Mouse (Mus musculus) intestine, postnatal 0 days (tissue): Measurements from ENCODE around the gene B3gnt8. TPM values are rescaled to one million over a fixed set of nuclear protein-coding genes. Genes with fewer than 3 reads are reported as not detected.

ENCODE experiments used
- ATAC-seq: fragments of 200-750 bp; cut with Nextera tagmentation; 2 replicates; pipeline ENCODE4 v1.8.0; 2017; ENCODE audit warnings: mild to moderate bottlenecking, moderate TSS enrichment, moderate library complexity
- H3K27ac ChIP-seq: fragments of 300-500 bp; sonication (generic); 2 replicates; pipeline ENCODE4 v1.5.1; 2014; ENCODE audit warnings: mild to moderate bottlenecking, low read depth, low read length, moderate library complexity
- H3K27me3 ChIP-seq: fragments of 300-500 bp; sonication (generic); replicated peaks from 2 replicates; pipeline ENCODE4 v1.6.1; 2014; ENCODE audit warnings: low read length, mixed read lengths; ENCODE audit not compliant: control insufficient read depth, insufficient read depth
- H3K36me3 ChIP-seq: fragments of 300-500 bp; sonication (generic); 2 replicates; pipeline ENCODE4 v1.6.1; 2014; ENCODE audit warnings: mild to moderate bottlenecking, moderate library complexity; ENCODE audit not compliant: control insufficient read depth, insufficient read depth
- H3K4me1 ChIP-seq: fragments of 300-500 bp; sonication (generic); replicated peaks from 2 replicates; pipeline ENCODE4 v1.6.1; 2014; ENCODE audit warnings: antibody characterized with exemption, low read length, mixed read lengths; ENCODE audit not compliant: control insufficient read depth, insufficient read depth
- H3K4me2 ChIP-seq: fragments of 300-500 bp; sonication (generic); replicated peaks from 2 replicates; pipeline ENCODE4 v1.6.1; 2014; ENCODE audit warnings: low read depth, mild to moderate bottlenecking, moderate library complexity
- H3K4me3 ChIP-seq: fragments of 300-500 bp; sonication (generic); 2 replicates; pipeline ENCODE4 v1.5.1; 2014; ENCODE audit warnings: low read depth, low read length
- H3K9ac ChIP-seq: fragments of 300-500 bp; sonication (generic); 2 replicates; pipeline ENCODE4 v1.6.1; 2014; ENCODE audit warnings: mild to moderate bottlenecking, low read depth, low read length
- H3K9me3 ChIP-seq: fragments of 300-500 bp; sonication (generic); 2 replicates; pipeline ENCODE4 v1.6.1; 2016; ENCODE audit warnings: mixed run types; ENCODE audit not compliant: control insufficient read depth
- CTCF ChIP-seq: sonication (generic); IDR thresholded peaks from 2 replicates; pipeline ENCODE4 v1.5.1; 2016; ENCODE audit warnings: low read depth, mild to moderate bottlenecking, control low read depth, antibody characterized with exemption, moderate library complexity
- WGBS: fragments of 180-500 bp; shearing (Covaris S2); extraction: QIAGEN DNeasy Blood & Tissue Kit; methylation state at CpG from one replicate; pipeline ENCODE4 v1.1.7; 2014; 5-methylcytosine and 5-hydroxymethylcytosine counted together
- polyA plus RNA-seq: library from polyadenylated mRNA; unstranded; fragments of >200 nt; fragmentation: Nextera tagmentation; extraction: Ambion mirVana; gene quantifications from 2 replicates; pipeline ENCODE4 v1.2.1, GENCODE M21; 2015

The B3gnt8 gene
- polyA plus RNA-seq, 1 experiment from 2014 or later = 3.4 TPM

GRCm38 (mm10) chr7:25669158-25669557 is 42.7 kb downstream of the B3gnt8 start:
- no peak for ATAC-seq
- no peak overlapping the region for H3K4me3 ChIP-seq
- peaks cover 41% of the 10 kb centered on the region; the same call in 1 of the 2 replicates for H3K36me3 ChIP-seq

GRCm38 (mm10) chr7:25669631-25670030 is 43.2 kb downstream of the B3gnt8 start:
- ATAC-seq = no peak
- 81% methylated on average over 9 of the region's 9 CpGs for WGBS
- H3K36me3 ChIP-seq = peaks cover 36% of the 10 kb centered on the region; the same call in 1 of the 2 replicates
- no peak for TF ChIP-seq CTCF
- H3K27ac ChIP-seq = no peak overlapping the region
- H3K27me3 ChIP-seq = peaks cover 5% of the 10 kb centered on the region
- H3K4me1 ChIP-seq = no peaks in the 10 kb centered on the region
- H3K9ac ChIP-seq = no peak overlapping the region
- H3K4me2 ChIP-seq = no peak overlapping the region
- H3K4me3 ChIP-seq = no peak overlapping the region
- H3K9me3 ChIP-seq = no peaks in the 10 kb centered on the region

More at GRCm38 (mm10) chr7:25669158-25669557, 42.7 kb downstream of the B3gnt8 start:
- Histone ChIP-seq H3K4me1 (no peaks in the 10 kb centered on the region), H3K9ac (no peak overlapping the region), H3K27me3 (peaks cover under 1% of the 10 kb centered on the region), H3K4me2 (no peak overlapping the region), H3K9me3 (no peaks in the 10 kb centered on the region), H3K27ac (no peak overlapping the region)
- TF ChIP-seq CTCF = no peak
- WGBS = 82% methylated on average over 10 of the region's 10 CpGs

- no peak overlapping the region for H3K4me2 ChIP-seq
- H3K36me3 ChIP-seq = peaks cover 33% of the 10 kb centered on the region; the same call in 1 of the 2 replicates
- TF ChIP-seq CTCF = no peak
- no peak overlapping the region for H3K9ac ChIP-seq
- no peak for ATAC-seq
- H3K4me3 ChIP-seq = no peak overlapping the region
- no peak overlapping the region for H3K27ac ChIP-seq
- 0 out of 2 replicates have a peak, but pooled peaks cover 3% of the 10 kb centered on the region for H3K4me1 ChIP-seq
- 91% methylated on average over 4 of the region's 4 CpGs for WGBS
- peaks cover 9% of the 10 kb centered on the region for H3K27me3 ChIP-seq
- H3K9me3 ChIP-seq = no peaks in the 10 kb centered on the region
These were observed 43.6 kb downstream of the B3gnt8 start for GRCm38 (mm10) chr7:25670096-25670495.

- TF ChIP-seq CTCF = no peak
- Histone ChIP-seq H3K36me3 (peaks cover 21% of the 10 kb centered on the region; the same call in 1 of the 2 replicates), H3K9ac (no peak overlapping the region), H3K4me3 (no peak overlapping the region), H3K27ac (no peak overlapping the region), H3K4me1 (0 out of 2 replicates have a peak, but pooled peaks cover 3% of the 10 kb centered on the region), H3K27me3 (peaks cover 19% of the 10 kb centered on the region), H3K9me3 (no peaks in the 10 kb centered on the region), H3K4me2 (no peak overlapping the region)
- 62% methylated on average over 2 of the region's 2 CpGs for WGBS
- no peak for ATAC-seq
These were observed 45.2 kb downstream of the B3gnt8 start for GRCm38 (mm10) chr7:25671686-25672085.

GRCm38 (mm10) chr7:25672442-25672841 is 46.0 kb downstream of the B3gnt8 start:
- Histone ChIP-seq H3K4me3 (no peak overlapping the region), H3K27me3 (peaks cover 19% of the 10 kb centered on the region), H3K36me3 (peaks cover 13% of the 10 kb centered on the region; the same call in 1 of the 2 replicates), H3K4me2 (no peak overlapping the region), H3K4me1 (0 out of 2 replicates have a peak, but pooled peaks cover 3% of the 10 kb centered on the region), H3K27ac (no peak overlapping the region), H3K9ac (no peak overlapping the region), H3K9me3 (no peaks in the 10 kb centered on the region)
- TF ChIP-seq CTCF = peak; percentile 42; the same call in 1 of the 2 replicates
- ATAC-seq = no peak
- WGBS = 47% methylated on average over 4 of the region's 4 CpGs

- WGBS = 22% methylated on average over 9 of the region's 9 CpGs
- Histone ChIP-seq H3K4me1 (0 out of 2 replicates have a peak, but pooled peaks cover 3% of the 10 kb centered on the region), H3K27me3 (peaks cover 19% of the 10 kb centered on the region), H3K9ac (no peak overlapping the region), H3K27ac (no peak overlapping the region), H3K4me3 (peak overlapping the region; percentile 34), H3K36me3 (no peaks in the 10 kb centered on the region; the same call in 1 of the 2 replicates), H3K4me2 (no peak overlapping the region), H3K9me3 (no peaks in the 10 kb centered on the region)
- no peak for ATAC-seq
- TF ChIP-seq CTCF = no peak
These were observed 47.8 kb downstream of the B3gnt8 start for GRCm38 (mm10) chr7:25674297-25674696.
